Mouse (Mus musculus): Measurements from ENCODE around the gene Slco4a1. TPM values are rescaled to one million over a fixed set of nuclear protein-coding genes. Genes with fewer than 3 reads are reported as not detected.

Slco4a1 gene
- polyA plus RNA-seq, 3 experiments from 2014 or later: 0.83 to 4.8 (median 2.2) TPM

DNA sequence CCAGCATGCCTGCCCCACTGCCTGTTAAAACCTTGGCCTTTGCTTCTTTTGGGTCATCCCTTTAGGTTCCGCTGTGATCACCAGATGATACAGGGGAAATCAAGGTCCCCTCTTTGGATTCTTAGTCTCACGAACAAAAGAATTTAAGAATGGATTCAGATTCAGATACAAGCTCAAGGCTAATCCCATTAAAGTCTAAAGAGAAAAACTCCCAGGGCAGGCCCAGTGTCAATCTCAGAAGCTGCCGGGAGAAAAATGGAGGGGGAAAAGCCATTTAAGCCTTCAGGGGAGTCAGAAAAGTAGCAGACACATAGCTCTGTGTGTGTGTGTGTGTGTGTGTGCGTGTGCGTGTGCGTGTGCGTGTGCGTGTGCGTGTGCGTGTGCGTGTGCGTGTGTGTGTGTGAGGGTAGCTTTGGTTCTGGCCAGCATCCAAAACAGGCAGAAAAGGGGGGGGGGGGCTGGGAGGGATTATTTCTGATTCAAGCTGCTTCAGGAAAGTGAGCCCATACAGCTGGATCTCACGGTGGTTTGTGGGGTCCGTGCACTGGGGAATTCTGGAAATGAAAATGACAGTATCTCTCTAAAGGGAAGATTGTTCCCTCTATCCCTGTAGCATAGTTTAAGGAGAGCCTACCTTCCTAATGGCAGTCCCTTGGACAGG lies 52.5 kb downstream of the Slco4a1 start:
- no peak for ATAC-seq

DNA sequence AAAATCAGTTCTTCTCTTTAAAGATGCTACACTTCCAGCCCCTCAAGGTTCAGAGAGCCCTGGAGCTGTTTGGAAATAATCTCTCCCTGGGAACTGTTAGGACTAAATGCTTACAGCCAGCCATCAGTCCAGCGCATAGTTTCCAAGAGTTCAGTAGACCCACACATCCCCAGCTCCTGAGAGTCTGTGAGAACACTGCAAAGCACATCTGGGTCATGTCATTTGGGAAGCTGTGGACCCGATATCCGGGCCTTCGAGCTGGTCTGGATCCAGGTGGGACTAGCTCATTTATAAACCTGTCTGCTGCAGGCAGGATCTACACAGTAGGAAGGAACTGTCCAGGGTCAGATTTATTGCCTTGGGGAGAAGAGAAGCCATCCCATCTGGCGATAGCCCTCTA lies 54.8 kb downstream of the Slco4a1 start:
- ATAC-seq: no peak

DNA sequence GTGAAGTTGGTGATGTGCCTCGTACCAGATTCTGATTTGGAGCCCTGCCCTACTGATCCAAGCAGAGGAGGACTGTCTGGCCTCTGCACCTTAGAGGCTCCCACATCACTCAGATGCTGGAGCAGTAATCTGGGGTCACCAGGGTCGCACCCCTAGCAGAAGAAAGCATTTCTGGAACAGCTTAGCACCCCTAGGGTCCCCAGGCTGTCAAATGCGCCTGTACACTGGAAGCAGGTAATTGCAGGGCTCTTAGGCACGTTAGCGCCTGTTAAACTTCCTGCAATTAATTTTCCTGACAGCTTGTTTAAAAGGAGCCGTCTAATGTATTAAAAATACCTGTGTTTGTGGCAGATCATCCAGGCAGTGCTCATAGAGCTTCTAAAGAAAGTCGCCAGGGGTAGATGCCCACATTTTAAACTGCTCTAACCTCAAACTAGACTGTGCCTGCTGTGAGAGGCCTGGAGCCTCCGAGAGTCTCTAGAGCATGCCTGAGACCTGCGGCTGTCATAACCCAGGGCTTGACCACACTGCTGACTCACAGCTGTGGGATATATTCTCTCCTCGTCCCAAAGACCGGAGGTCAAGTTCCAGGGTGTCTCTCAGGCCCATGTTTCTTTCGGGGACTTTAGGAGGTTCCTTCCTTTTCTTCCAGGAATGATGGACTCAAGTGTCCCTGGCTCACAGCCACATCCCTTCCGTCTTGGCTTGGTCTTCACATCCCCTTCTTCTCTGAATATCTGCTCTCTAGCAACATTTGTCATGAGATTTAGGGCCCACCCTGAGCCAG lies 56.0 kb downstream of the Slco4a1 start:
- ATAC-seq: no peak

DNA sequence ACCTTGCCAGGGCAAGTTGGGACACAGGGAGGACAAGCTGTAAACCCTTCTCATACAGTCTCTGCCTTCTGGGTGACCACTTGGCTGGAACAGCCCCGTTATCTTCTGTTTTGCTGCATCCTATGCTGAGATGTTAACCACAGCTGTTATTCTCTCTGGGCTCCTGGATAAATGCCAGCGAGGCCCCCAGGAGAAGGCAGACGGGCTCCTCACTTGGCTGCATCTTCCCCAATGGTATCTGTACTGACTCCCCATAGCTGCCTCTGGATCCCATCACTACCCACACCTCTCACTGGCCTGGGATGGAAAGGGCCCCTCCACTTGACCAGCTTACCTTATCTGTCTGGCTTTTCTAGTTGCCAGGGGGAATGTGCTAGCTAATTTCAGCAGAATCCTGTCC lies 57.0 kb downstream of the Slco4a1 start:
- no peak for ATAC-seq

DNA sequence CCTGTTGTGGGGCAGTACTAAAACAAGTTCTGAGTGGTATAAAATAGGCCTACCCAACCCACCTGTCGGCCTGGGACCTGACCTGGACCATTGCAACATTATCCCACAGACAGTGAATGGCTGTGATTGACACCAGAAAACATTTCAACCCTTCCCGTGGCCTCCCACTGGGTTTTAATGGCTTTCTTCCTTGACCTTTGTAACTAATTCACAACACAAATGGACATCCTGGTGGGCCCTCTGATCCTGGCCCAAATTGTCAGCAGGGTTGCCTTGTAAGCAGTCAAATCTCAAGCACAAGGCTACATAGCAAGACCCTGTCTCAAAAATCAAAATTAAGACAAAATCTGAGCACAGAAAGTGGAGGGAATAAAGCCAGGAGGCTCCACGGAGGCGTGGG lies 57.8 kb downstream of the Slco4a1 start:
- no peak for ATAC-seq

DNA sequence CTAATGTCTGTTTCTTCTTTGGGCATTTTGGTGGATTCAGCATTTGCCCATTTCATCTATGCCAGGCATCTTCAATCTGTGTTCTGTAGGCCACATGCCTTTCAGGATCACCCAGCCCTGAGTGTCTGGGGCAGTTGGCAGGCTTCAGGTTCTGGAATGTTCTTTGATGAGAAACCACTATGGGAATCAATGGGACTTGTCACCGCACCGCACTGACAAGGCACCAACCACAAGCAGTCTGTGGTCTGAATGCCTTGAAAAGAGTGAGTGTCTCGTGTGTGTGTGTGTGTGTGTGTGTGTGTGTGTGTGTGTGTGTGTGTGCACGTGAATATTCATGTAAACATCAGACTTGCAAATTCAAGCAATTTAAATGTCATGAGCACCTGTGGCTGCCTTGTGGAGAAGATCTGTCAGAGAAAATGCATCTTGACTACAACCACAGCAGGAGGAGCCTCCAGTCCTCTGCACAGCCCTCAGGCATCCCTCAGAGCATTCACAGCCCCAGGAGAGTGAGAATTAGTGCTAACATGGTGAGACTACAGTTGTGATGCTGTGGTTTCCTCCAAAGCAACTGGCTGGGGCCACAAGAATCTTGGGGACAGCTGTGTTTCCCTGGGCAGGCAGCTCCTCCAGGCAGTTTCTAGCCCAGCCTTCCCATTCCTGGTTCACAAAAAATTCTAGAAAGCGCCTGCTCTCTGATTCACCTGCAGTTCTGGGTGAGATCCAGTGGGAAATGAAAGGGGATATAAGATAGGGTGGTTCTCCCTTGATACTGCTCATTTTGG lies 65.6 kb downstream of the Slco4a1 start:
- ATAC-seq: no peak

DNA sequence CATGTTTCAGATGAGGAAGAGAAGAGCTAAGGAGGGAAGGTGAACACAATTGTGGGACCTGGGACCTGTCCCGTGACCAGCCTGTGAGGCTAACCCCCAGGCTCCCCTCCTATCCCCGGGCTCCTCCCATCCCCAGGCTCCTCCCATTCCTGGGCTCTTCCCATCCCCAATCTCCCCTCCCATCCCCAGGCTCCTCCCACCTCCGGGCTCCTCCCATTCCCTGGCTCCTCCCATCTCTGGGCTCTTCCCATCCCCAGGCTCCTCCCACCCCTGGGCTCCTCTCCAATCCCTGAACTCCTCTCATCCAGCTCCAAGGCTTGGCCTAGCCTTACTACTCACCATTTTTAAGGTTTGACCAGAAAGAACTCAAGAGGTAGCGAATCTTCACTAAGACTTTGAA lies 66.8 kb downstream of the Slco4a1 start:
- ATAC-seq: no peak

Other genes starting within 250 kb of the Slco4a1 start
- under 1 TPM in 2 of 3 experiments, not detected in 1; 0.33 to 0.40 TPM for gene Lama5, start 230.4 kb upstream of the Slco4a1 start, polyA plus RNA-seq (2017; shearing (Covaris generic))
- gene Rps21, start 198.9 kb upstream of the Slco4a1 start, polyA plus RNA-seq (2017; shearing (Covaris generic)): 1,000 to 10,000 TPM; 1,053 to 1,596 (median 1,304) TPM
- 1 to 10 TPM; 6.7 to 8.0 (median 7.7) TPM for gene Cables2, start 182.7 kb upstream of the Slco4a1 start, polyA plus RNA-seq (2017; shearing (Covaris generic))
- not detected for gene Rbbp8nl, start 166.4 kb upstream of the Slco4a1 start, polyA plus RNA-seq (2017; shearing (Covaris generic))
- not detected for gene Gata5, start 121.5 kb upstream of the Slco4a1 start, polyA plus RNA-seq (2017; shearing (Covaris generic))
- gene Ntsr1, start 43.7 kb downstream of the Slco4a1 start, polyA plus RNA-seq (2017; shearing (Covaris generic)): not detected
- gene Mrgbp, start 125.1 kb downstream of the Slco4a1 start, polyA plus RNA-seq (2017; shearing (Covaris generic)): 10 to 100 TPM; 15.8 to 28.5 (median 21.4) TPM
- 10 to 100 TPM; 11.2 to 19.9 (median 12.3) TPM for gene Ogfr, start 133.0 kb downstream of the Slco4a1 start, polyA plus RNA-seq (2017; shearing (Covaris generic))
- 1 to 10 TPM in 1 of 3 experiments, under 1 TPM in 2; 0.19 to 1.5 (median 0.87) TPM for gene Col9a3, start 141.5 kb downstream of the Slco4a1 start, polyA plus RNA-seq (2017; shearing (Covaris generic))
- under 1 TPM in 1 of 3 experiments, not detected in 2; 0.28 TPM for gene Tcfl5, start 186.5 kb downstream of the Slco4a1 start, polyA plus RNA-seq (2017; shearing (Covaris generic))